Mouse (Mus musculus) NIH3T3 (cell line): ENCODE data around the gene Ccl22.
A peak's percentile ranks its signal among the peaks of the same experiment; 100 is the strongest.

Experiments
- DNase-seq: peaks from one replicate; pipeline ENCODE4 v3.0.0-alpha.2; 2012; ENCODE audit warnings: low read depth

Ccl22 gene

GRCm38 (mm10) chr8:94778895-94779533 lies 33.6 kb downstream of the Ccl22 start:
- DNase-seq, result no peak

DNA sequence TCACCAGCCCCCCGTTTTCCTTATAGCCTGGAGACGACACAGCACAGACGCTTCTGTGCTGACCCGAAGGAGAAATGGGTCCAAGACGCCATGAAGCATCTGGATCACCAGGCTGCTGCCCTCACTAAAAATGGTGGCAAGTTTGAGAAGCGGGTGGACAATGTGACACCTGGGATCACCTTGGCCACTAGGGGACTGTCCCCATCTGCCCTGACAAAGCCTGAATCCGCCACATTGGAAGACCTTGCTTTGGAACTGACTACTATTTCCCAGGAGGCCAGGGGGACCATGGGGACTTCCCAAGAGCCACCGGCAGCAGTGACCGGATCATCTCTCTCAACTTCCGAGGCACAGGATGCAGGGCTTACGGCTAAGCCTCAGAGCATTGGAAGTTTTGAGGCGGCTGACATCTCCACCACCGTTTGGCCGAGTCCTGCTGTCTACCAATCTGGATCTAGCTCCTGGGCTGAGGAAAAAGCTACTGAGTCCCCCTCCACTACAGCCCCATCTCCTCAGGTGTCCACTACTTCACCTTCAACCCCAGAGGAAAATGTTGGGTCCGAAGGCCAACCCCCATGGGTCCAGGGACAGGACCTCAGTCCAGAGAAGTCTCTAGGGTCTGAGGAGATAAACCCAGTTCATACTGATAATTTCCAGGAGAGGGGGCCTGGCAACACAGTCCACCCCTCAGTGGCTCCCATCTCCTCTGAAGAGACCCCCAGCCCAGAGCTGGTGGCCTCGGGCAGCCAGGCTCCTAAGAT lies 34.3 kb downstream of the Ccl22 start:
- no peak for DNase-seq

- no peak for DNase-seq
These were observed 35.2 kb downstream of the Ccl22 start for GRCm38 (mm10) chr8:94780491-94781154.

GRCm38 (mm10) chr8:94781155-94781837 lies 35.9 kb downstream of the Ccl22 start:
- DNase-seq, result no peak

- DNase-seq, result peak; percentile 53
These were observed 36.4 kb downstream of the Ccl22 start for GRCm38 (mm10) chr8:94781838-94782235.

- no peak for DNase-seq
These were observed 38.5 kb downstream of the Ccl22 start for GRCm38 (mm10) chr8:94783890-94784289.

DNA sequence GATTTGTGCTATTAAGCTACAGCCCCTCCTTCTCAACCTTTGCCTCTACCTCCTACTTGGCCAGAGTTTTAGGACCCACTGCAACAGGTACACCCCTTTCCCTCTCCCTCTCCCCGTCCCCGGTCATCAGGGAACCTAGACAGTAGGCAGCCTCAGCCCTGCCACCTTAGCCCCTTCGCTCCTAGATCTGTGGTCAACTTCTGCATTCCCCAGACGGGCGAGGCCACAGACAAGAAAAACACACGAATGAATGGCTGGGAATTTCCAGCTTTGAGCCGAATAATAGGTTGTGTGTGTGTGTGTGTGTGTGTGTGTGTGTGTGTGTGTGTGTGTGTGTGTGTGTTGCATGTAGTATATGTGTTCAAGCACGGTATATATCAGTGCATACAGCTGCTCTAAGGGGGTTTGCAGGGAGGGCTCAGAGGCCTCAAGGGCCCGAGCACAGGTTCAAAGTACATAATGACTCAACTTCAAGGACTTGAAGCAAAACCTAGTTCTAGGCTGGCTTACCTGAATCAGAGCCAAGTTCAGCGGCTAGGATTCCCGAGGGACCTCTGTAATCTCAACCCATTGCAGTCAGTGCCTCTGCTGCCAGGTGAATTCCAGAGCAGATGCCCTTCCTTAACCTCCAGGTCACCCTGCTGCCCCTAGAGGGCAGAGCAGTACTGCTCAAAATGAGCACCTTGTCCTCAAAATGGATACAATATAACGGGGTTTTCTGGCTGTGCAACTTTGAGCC lies 40.0 kb downstream of the Ccl22 start:
- peak; percentile 71 for DNase-seq

- DNase-seq, result no peak
These were observed 40.7 kb downstream of the Ccl22 start for GRCm38 (mm10) chr8:94785995-94786595.

DNA sequence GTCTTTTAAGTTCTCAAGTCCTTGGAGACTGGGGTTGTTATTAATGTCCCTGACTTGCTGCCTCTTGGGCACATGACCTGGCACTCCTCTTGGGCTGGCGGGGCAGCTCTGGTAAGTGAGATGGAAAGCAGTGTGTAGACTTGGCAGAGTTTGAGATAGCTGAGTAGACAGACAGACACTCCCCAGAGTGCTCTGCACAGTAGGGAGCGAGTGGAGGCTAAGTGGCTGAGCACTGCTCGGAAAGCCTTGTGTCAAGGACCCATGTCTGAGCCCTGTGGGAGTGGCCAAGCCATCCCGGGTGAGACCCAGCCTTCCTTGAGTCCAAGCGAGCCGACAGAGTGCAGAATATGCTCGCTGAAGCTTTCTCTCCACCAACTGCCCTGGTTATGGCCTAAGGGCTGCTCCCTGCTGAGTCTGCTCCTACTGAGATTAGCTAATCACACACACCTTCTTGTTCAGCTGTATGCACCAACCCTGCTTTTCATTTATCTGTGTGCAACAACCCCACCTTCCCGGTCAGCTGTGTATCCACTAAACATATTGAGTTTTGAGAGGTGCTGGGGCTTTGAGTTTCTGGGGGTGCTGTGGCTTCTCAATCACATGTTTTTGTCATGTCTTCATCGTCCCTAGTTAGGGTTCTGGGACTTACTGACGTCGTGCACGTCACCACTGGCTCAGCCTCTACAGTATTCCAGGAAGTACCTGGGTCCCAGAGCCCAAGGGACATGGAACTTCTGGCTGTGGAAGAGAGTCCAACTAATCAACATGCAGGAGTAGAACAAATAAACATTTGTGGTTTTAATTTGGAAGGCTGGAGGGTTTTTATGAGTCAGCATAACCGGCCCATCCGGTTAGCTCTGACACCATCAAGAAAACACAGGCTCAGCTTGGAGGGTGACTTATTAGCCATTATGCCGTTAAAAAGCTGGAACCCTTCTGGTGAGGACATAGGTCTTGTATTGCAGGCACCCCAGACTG lies 42.4 kb downstream of the Ccl22 start:
- peak; percentile 90 for DNase-seq

GRCm38 (mm10) chr8:94789256-94789955 lies 44.0 kb downstream of the Ccl22 start:
- DNase-seq, result peak; percentile 74

GRCm38 (mm10) chr8:94794368-94794767 lies 49.0 kb downstream of the Ccl22 start:
- DNase-seq, result no peak

DNA sequence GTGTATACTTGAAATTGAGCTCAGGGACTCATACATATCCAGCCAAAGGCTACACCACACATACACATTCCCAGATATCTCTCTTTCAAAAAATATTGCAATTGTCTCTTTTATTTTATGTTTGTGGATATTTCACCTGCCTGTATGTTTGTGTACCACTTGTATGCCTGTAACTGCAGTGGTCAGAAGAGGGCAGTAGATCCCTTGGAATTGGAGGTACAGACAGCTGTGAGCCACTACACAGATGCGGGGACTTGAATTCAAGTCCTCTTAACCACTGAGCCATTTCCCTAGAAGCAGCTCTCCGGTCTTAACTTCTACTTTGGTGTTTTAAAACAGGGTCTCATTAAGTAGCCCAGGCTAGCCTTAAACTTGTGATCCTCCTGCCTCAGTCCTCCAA lies 49.4 kb downstream of the Ccl22 start:
- DNase-seq, result no peak

- peak; percentile 61 for DNase-seq
These were observed 55.0 kb downstream of the Ccl22 start for GRCm38 (mm10) chr8:94800278-94800968.
